Mouse (Mus musculus) left cerebral cortex, postnatal 25 days (tissue): ENCODE measurements around the gene Cmah. TPM values are rescaled to one million over a fixed set of nuclear protein-coding genes. Genes with fewer than 3 reads are reported as not detected.

Source experiments
- DNase-seq, 2 experiments: peaks; one replicate each; pipeline ENCODE4 v3.0.0; 2022; ENCODE audit warnings: low spot score in 2 of 2, mixed read lengths in 1 of 2
- intact Hi-C: fragments of 180-260 bp; cut with DNase I; formaldehyde crosslinking; loops from one replicate; pipeline ENCODE4 v1.15.1; 2025
- total RNA-seq, 2 experiments: library from RNA; stranded (reverse); gene quantifications; 2 replicates each; pipeline ENCODE4 v1.2.3; 2021

Gene Cmah
- total RNA-seq, 2 experiments from 2014 or later: 0.62 to 0.71 TPM

- no peak for DNase-seq
- intact Hi-C loops: no loop called here
These were observed 79.6 kb downstream of the Cmah start for GRCm38 (mm10) chr13:24406847-24407246.

GRCm38 (mm10) chr13:24414635-24415206 lies 87.5 kb downstream of the Cmah start:
- no peak for DNase-seq
- intact Hi-C loops: no loop called here

- intact Hi-C loops: no loop called here
- no peak for DNase-seq
These were observed 88.5 kb downstream of the Cmah start for GRCm38 (mm10) chr13:24415506-24416206.

GRCm38 (mm10) chr13:24416409-24416808 lies 89.2 kb downstream of the Cmah start:
- intact Hi-C loops: no loop called here
- peak; percentile 5 to 14 for DNase-seq

GRCm38 (mm10) chr13:24418024-24418423 lies 90.8 kb downstream of the Cmah start:
- intact Hi-C loops: no loop called here
- DNase-seq: no peak

GRCm38 (mm10) chr13:24418814-24419213 lies 91.6 kb downstream of the Cmah start:
- intact Hi-C loops: no loop called here
- DNase-seq: no peak

- DNase-seq: no peak
- intact Hi-C loops: no loop called here
These were observed 92.5 kb downstream of the Cmah start for GRCm38 (mm10) chr13:24419560-24420250.

- no peak for DNase-seq
- intact Hi-C loops: no loop called here
These were observed 94.8 kb downstream of the Cmah start for GRCm38 (mm10) chr13:24421987-24422386.

GRCm38 (mm10) chr13:24430215-24430614 lies 103.0 kb downstream of the Cmah start:
- intact Hi-C loops: no loop called here
- DNase-seq: no peak

GRCm38 (mm10) chr13:24431593-24431992 lies 104.4 kb downstream of the Cmah start:
- intact Hi-C loops: no loop called here
- DNase-seq: no peak

- DNase-seq: no peak
- intact Hi-C loops: no loop called here
These were observed 115.1 kb downstream of the Cmah start for GRCm38 (mm10) chr13:24442272-24442671.

- intact Hi-C loops: no loop called here
- DNase-seq: no peak
These were observed 116.7 kb downstream of the Cmah start for GRCm38 (mm10) chr13:24443763-24444347.

- no peak for DNase-seq
- intact Hi-C loops: no loop called here
These were observed 117.5 kb downstream of the Cmah start for GRCm38 (mm10) chr13:24444709-24445108.

GRCm38 (mm10) chr13:24445166-24445565 lies 118.0 kb downstream of the Cmah start:
- intact Hi-C loops: no loop called here
- no peak for DNase-seq

GRCm38 (mm10) chr13:24446081-24446480 lies 118.9 kb downstream of the Cmah start:
- intact Hi-C loops: no loop called here
- DNase-seq: no peak

GRCm38 (mm10) chr13:24447043-24447442 lies 119.8 kb downstream of the Cmah start:
- no peak for DNase-seq
- intact Hi-C loops: no loop called here

- intact Hi-C loops: no loop called here
- DNase-seq: no peak
These were observed 121.4 kb downstream of the Cmah start for GRCm38 (mm10) chr13:24448578-24448977.

- intact Hi-C loops: no loop called here
- DNase-seq: peak in 1 of 2 experiments; percentile 31
These were observed 124.3 kb downstream of the Cmah start for GRCm38 (mm10) chr13:24451455-24451854.

GRCm38 (mm10) chr13:24453737-24454136 lies 126.5 kb downstream of the Cmah start:
- intact Hi-C loops: no loop called here
- peak; percentile 24 to 68 for DNase-seq

- intact Hi-C loops: no loop called here
- DNase-seq: no peak
These were observed 129.2 kb downstream of the Cmah start for GRCm38 (mm10) chr13:24456385-24456784.

- DNase-seq: no peak
- intact Hi-C loops: no loop called here
These were observed 133.3 kb downstream of the Cmah start for GRCm38 (mm10) chr13:24460517-24460916.
